Mouse (Mus musculus) 416B (cell line): ENCODE data around the gene Casr.
A peak's percentile ranks its signal among the peaks of the same experiment; 100 is the strongest.

Experiments
- DNase-seq: peaks from one replicate; pipeline ENCODE4 v3.0.0; 2011; ENCODE audit warnings: low read depth

Gene Casr

GRCm38 (mm10) chr16:36523095-36523494 lies 38.8 kb downstream of the Casr start:
- no peak for DNase-seq

- DNase-seq, result no peak
These were observed 45.6 kb downstream of the Casr start for GRCm38 (mm10) chr16:36516355-36516754.

GRCm38 (mm10) chr16:36507300-36507699 lies 54.6 kb downstream of the Casr start:
- DNase-seq, result no peak

GRCm38 (mm10) chr16:36506827-36507226 lies 55.1 kb downstream of the Casr start:
- DNase-seq, result no peak

- peak; percentile 25 for DNase-seq
These were observed 56.0 kb downstream of the Casr start for GRCm38 (mm10) chr16:36505913-36506312.

GRCm38 (mm10) chr16:36505134-36505533 lies 56.8 kb downstream of the Casr start:
- DNase-seq, result no peak

GRCm38 (mm10) chr16:36502286-36502685 lies 59.7 kb downstream of the Casr start:
- peak; percentile 32 for DNase-seq

- no peak for DNase-seq
These were observed 69.5 kb downstream of the Casr start for GRCm38 (mm10) chr16:36492420-36492819.

GRCm38 (mm10) chr16:36476866-36477265 lies 85.1 kb downstream of the Casr start:
- peak; percentile 96 for DNase-seq

- no peak for DNase-seq
These were observed 86.4 kb downstream of the Casr start for GRCm38 (mm10) chr16:36475530-36475929.

GRCm38 (mm10) chr16:36474849-36475248 lies 87.1 kb downstream of the Casr start:
- DNase-seq, result no peak

- peak; percentile 32 for DNase-seq
These were observed 88.4 kb downstream of the Casr start for GRCm38 (mm10) chr16:36473217-36474216.

- no peak for DNase-seq
These were observed 90.8 kb downstream of the Casr start for GRCm38 (mm10) chr16:36471066-36471633.

GRCm38 (mm10) chr16:36469955-36470478 lies 91.9 kb downstream of the Casr start:
- DNase-seq, result peak; percentile 77

- DNase-seq, result no peak
These were observed 92.6 kb downstream of the Casr start for GRCm38 (mm10) chr16:36469367-36469766.

GRCm38 (mm10) chr16:36468862-36469261 lies 93.1 kb downstream of the Casr start:
- DNase-seq, result peak; percentile 42

- DNase-seq, result no peak
These were observed 94.0 kb downstream of the Casr start for GRCm38 (mm10) chr16:36467936-36468335.

GRCm38 (mm10) chr16:36465436-36465835 lies 96.5 kb downstream of the Casr start:
- DNase-seq, result peak; percentile 69

- DNase-seq, result no peak
These were observed 97.9 kb downstream of the Casr start for GRCm38 (mm10) chr16:36464076-36464475.

- no peak for DNase-seq
These were observed 101.5 kb downstream of the Casr start for GRCm38 (mm10) chr16:36460426-36460825.

GRCm38 (mm10) chr16:36455342-36455802 lies 106.6 kb downstream of the Casr start, which contains the start of gene Stfa3:
Stfa3 (minus strand) TSS chr16:36455392.
- peak; percentile 81 for DNase-seq
